Mouse (Mus musculus): Measurements from ENCODE around the gene Mphosph10.

Mphosph10 gene

DNA sequence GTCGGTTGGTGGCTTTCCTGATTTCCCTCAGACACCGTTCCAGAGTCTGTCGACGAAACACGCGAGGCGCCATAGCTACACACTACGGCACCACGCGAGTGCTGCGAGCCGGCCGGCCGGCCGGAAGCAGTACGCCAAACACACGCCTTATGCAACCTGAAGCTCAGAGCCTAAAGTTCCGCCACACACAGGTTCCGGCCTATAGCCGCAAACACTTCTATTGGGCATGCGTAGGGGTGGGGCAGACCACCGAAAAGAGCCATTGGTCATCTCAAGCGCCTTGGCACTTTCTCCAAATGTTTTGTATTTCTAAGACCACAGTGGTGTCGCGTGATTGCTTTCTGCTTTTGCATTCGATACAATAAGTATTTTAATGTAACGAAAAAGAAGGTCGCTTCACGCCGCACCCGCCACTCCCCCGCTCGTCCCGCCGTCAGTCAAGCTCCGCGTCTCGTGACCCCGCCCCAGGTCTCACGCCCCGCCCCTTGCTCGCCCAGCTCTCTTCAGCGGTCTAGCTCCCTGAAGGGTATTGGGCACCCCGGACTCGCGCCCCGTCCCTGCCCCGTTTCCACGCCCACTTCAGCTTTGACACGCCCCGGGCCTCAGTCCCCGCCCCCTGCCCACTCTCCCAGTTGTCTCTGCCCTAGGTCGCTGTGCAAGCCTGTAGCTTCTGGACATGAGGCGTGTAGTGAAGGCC lies at the start of gene Mphosph10, which contains the start of gene Mcee:
Gene Mphosph10, minus strand, starts transcription at position 147 of the 697 bp plus-strand sequence.
Gene Mcee, plus strand, starts transcription at position 486 of the 697 bp plus-strand sequence.
- peak; percentile 91 for DNase-seq (ENCODE audit: low read depth, low spot score)

DNA sequence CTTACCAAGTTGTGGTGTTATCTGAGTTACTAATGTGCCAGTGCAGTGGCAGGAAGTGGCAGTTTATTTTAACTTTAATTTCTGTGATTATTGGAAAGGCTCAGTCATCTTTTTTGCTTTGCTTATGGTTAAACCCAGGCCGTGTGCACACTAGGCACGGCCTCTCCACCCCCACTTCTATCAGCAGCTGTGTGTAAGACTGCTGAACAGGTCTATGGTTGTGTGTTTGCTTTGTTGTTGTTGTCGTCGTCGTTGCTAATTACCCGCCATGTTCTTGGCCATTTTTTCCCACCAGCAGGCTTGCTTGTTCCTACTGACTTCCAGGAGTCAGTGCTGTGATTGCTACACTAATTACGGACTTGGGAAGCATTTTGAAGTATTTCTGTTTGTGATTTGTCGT lies 48.5 kb upstream of the Mphosph10 start:
- no peak for DNase-seq (ENCODE audit: low read depth, low spot score)

DNA sequence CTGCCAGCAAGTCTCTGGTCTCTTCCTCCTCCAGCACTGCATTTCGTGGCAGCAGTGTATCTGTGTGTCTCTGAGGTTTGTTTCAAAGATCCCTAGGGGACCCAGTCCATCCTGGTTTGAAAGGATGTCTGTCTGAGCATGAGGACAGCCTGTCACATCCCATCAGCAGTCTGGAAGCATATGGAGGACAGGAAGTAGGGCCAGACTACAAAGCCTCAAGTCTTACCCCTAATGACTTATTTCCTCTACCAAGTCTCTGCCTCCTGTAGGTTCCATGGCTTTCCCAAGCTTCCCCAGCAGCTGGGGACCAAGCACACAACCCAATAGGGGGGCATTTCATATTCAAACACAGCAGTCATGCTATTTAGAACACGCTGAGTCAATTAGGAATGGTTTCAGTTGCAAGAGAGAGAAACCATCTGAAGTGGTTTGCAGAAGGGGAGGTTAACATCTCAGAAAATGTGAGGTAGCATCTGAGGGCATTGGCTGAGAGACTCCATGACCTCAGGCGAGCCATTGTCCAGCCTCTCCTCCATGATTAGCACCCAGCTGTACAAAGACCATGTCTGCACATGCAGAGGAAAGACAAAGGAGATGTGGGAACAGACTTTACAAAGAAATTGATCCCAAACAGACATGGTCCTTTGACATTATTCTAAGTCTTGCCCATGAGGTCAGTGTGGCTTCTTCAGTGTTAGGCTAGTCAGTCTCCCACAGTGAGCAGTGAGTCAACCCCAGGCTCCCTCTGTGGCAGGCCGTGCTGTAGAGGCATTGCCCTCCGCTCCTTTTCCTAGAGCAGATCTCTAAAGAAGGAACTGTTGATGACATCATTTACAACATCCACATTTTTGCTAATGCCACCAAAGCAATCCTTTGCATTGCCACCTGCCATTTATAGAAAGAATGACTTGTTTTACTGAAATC lies 47.8 kb upstream of the Mphosph10 start:
- no peak for DNase-seq (ENCODE audit: low read depth, low spot score)

DNA sequence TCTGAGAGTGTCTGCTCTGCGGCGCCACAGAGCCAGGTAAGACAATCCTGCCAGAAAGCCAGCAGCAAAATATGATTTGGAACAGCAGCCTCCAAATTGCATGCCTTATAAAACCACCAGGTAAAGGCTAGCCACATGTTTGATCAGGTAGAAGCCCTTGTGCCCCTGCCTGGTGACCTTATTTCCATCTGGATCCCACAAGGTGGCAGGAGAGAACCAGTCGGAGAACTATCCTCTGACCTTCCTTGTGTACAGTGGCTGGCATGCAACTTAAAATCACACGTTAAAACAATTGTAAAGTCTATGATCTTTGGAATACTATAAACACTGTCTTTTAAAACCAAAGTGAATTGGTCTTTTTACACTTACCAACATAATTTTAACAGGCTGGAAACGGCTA lies 32.8 kb upstream of the Mphosph10 start:
- no peak for DNase-seq (ENCODE audit: low read depth, low spot score)

DNA sequence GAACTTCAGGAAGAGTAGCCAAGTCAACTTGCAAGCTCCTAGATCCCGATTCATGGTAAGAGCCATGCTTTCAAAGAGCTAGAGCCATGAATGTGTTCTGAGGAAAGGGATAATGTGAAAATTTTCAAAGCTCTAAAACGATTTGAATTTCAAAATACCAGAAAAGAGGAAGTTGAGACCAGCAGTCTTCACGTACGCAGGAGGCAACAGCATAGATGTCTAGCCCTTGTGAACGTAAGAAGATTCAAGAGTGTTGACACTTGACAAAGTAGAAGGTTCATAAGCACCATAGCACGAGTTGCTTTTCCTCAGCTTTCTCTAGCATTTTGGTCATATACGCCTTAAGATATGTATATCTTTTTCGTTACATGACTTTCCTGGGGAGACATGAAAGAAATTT lies 11.9 kb upstream of the Mphosph10 start:
- DNase-seq (ENCODE audit: low read depth, low spot score), result no peak

DNA sequence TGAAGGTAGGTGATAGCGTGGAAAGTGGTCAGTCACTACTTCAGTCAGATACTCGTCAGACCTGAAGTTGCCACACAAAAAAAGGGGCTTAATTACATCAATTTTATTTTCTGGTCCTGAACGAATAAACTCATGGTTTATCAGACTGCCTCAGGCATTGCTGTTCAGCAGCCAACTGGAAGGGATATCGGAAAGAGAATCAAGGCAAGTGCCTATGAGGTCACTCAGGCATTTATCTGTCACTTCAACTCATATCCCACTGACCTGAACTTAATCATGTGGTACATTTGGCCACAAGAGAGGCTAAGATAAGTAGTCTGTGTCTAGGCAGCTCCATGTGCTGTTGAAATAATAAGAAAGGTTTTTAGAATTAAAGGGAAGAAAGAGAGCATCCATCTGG lies 10.4 kb upstream of the Mphosph10 start:
- no peak for DNase-seq (ENCODE audit: low read depth, low spot score)

DNA sequence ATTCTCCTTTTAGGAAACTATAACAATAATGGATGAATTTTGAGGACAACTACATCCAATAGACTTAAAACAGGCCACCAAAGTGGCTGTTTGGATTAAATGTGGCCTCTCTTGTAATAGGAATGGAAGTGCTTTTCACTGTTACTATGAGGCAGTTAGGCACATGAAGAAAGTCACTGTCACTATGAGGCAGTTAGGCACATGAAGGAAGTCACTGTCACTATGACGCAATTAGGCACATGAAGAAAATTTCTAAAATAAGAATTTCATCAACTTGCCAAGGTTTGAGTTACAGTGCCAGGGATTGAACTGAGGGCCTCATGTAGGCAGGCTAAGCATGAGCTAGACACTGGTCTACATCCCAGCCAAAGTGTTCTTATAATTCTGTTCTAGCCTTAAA lies 8.7 kb upstream of the Mphosph10 start:
- no peak for DNase-seq (ENCODE audit: low read depth, low spot score)

DNA sequence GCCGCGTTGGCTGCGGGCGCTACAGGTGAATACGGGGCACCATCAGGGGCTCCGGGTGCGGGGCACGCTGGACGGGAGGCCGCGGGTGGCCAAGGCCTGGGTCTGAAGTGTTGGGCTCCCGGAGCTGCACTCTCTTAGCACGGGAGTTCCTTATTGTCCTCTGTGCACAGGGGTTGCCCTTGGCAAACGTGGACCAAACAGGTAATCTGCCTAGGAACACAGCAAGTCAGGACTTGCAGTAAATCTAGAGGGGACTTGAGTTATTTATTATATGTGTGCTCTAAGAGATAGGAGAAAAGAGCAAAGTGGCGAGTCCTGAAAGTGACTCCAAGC lies 717 bp upstream of the Mphosph10 start:
- no peak for DNase-seq (ENCODE audit: low read depth, low spot score)

DNA sequence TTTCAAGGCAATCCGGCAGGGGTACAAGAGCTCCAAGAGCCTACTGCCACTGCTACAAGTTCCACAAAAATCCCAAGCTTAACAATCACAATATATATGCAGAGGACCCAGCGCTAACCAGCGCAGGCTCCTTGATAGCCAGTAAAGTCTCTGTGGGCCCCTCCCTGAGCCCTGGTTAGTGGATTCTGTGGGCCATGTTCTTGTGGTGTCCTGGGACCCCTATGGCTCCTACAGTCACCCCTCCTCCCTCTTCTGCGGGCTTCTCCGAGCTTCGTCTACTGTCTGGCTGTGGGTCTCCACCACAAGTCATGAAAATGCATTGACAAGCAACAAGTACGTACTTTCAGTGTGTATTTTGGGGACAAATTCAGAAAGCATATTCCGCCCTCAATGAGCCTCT lies 589 bp downstream of the Mphosph10 start:
- DNase-seq (ENCODE audit: low read depth, low spot score), result no peak

DNA sequence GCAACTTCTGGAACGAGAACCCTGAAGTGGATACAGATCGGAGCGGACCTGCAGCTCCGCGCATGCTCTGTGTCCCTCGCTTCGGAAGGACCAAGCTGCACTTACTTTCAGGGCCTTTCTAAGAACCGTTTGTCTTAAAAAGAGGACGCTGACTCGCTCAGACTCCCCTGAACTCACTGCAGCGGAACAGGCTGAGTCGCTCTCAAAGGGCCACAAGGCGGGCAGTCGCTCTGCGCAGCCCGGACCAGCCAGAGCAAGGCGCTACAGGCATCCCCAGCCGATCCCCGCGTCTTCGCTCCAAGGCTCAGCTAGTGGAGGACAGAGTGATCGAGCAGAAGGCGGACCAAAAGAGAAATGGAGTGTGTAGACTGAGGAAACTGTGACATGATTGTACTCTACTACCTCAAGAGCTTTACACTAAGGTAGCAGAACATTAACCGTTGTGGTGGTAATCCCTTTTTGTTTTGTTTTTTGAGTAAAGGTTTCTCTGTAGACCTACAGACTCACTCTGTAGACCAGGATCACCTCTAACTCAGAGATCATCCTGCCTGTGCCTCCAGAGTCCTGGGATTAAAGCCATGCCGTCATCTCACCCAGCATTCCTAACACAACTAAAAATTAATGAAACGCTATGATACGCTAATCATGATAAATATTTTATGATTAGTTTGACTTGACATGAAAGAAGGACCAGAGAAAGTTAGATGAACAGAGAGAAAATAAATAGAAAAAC lies 18.1 kb downstream of the Mphosph10 start, which contains the start of gene Fan1:
Gene Fan1, minus strand, starts transcription at position 266 of the 733 bp plus-strand sequence.
- DNase-seq (ENCODE audit: low read depth, low spot score), result peak; percentile 72

DNA sequence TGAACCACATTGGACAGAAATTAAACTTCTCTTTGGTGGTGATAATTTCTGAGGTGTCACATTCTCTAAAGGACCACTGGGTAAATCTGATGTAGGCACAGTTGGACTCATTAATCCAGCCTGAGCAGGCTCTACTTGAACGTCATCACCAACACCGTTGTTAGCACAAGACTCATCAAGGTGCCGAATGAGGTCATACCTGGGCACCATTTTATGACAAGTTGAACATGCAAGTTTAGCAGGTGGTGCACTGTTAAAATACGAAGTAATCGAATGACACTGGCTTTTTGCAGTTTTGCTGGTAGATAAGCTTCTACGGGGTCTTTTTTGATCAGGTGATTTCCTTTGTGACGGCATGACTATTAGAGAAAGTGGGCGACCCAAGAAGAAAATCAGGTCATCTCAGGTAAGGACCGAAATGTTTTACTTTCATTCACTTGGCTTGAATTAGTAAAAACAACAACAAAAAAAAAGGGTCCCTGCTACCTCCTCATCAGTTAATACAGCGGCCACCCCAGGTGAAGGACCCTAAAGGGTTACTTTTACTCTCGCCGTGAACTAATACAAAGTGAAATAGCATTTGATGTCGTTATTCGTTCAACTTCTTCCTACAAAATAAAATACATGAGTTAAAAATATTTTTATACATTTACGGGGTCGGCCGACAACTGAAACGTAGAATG lies 18.8 kb downstream of the Mphosph10 start:
- no peak for DNase-seq (ENCODE audit: low read depth, low spot score)

DNA sequence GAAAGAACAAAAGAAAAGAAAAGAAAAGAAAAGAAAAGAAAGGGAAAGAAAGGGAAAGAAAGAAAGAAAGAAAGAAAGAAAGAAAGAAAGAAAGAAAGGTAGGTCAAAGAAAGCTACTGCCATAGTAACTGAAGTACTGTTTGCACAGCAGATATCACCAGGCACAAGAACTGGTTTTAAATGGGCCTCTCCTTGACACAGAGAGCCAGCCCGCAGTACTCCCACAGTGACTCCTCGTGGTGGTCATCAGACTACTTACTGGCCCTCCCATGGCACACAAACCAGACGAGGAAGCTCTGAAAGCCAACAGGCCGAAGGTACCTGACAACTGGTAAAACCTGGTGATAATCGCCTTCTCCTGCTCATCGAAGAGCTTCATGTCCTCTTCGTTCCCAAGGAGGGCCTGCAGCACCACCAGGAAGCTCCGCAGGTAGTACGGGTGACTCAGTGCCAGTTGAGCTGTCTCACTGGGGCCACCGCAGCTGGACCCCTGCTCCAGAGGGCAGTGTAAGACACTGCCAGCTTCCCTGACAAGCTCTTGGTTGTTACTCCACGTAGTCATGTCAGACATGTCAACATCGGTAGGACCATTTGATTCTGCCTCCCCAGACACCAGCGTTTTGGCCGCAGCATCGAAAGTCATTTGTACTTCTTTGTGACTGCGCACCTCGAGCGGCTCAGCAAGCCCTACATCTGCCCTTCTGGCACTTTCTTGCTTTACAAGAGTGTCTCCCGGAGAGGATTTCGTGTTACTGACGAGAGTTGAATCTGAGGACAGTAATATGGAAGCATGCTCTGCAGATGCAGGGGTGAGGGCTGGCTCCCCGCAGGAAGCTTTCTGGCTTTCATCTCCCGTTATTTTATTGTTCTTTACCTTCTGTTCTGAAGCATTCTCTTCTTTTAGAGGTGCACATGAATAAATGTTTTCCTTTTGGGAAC lies 19.9 kb downstream of the Mphosph10 start:
- DNase-seq (ENCODE audit: low read depth, low spot score), result no peak

DNA sequence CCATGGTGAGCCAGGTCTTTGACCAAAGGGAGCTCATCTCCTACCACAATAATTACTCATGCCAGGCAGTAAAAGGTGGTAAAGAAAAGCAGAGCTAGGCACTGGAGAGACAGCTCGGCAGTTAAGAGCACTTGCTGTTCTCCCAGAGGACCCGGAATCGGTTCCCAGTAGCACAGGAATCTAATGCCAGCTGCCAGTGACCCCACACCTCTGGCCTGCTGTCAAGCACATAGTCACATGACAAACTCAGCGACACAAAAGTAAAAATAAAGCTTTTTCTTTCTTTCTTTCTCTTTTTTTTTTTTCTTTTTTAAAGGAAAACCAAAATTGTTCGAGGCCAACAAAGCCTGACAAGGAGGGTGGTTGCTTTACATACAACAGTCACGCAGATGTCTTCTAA lies 22.2 kb downstream of the Mphosph10 start:
- DNase-seq (ENCODE audit: low read depth, low spot score), result no peak

DNA sequence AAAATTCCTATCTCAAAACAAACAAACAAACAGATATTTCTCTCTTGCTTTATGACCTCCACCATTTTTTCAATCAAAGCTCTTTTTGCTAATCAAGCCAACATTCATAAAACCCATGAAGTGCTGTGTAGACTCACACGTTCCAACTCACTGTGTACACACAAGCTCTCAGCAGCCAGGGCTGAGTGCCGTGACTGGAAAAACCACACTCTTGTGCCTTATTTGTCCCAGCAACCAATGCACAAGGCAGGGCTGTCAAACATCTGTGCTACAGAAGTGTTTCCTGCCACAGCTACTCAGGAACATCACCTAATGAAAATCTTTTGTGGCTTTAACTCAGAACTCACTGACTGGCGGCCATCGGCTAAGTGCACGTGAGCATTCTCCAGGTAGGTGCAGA lies 26.2 kb downstream of the Mphosph10 start:
- DNase-seq (ENCODE audit: low read depth, low spot score), result no peak

DNA sequence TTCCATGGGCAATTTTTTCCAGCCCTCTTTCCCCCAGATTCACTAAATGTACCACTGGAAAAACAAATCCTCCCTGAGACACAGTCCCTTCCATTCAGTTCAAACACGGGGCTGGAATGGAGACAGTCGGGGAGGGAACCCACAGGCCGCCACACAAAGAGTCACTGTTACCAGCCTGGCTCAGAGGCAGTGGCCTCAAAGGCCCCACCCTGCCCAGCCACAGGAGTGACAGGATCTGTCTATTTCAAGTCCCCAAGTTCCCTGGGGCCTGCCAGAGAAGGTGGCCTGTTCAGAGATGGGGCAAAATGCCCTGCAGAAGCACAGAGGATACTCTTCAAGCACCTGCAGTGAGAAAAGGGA lies 31.5 kb downstream of the Mphosph10 start:
- DNase-seq (ENCODE audit: low read depth, low spot score), result no peak

DNA sequence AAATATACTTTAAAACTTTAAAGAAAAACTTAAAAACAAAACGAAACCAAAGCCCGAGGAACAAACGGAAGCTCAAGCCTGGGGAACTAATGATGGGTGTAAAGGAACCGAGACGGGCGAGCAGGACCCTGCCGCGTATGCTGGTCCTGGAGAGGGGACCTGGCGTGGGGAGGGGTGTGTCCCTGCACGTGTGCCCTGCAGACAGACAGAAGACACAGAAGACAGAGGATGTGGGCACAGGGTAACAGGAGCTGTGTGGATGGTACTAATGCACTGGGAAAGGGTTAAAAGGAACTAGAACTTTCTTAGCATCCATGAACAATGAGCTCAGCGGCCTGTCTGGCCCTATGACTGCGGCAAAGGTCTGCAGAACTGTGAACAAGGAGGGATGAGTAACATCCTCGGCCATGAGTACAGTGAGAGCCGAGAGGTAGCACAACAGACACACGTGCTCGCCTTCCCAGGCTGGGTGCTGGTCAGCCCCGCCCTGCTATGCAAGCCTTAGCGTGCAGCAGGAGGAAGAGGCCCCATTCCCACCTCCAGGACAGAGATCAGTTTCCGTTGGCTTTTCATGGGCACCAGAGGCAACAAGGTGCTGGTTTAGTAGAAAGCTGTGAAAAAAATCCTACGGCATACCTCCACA lies 32.0 kb downstream of the Mphosph10 start:
- no peak for DNase-seq (ENCODE audit: low read depth, low spot score)

DNA sequence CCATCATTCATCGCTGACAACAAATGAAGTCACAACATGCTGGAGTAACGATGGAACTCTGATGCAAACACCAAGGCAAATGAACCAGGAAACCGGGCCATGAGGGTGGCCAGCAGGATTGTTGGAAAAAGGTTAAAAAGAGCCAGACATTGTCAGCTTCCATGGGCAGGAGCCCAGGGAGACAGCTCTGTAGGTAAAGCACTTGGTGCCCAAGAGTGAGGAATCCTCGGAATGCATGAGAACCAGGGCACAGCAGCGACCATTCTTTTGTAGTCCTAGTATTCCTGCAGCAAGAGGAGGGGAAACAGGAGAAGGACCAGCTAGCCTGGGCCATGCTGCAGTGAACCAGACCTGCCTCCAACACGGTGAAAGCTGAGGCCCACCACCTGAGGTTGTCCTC lies 33.4 kb downstream of the Mphosph10 start:
- no peak for DNase-seq (ENCODE audit: low read depth, low spot score)

DNA sequence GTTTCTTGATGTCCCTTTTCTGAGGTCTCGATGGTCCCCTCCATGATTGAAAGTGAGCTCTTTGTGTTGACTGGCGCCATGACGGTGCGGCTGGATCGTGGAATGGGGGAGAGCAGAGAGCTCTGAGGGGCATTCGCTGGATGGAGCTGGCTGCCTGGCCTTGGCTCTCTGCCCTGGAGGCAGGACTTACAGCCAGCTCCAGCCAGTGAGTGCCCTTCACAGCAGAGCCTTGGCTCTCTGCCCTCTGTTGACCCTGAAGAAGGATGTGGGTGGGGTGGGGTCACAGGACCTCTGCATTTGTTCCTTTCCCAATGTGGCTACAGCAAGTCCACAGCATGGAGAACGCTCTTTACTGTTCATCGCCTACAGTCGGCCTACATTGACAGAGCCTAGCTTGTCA lies 34.7 kb downstream of the Mphosph10 start:
- no peak for DNase-seq (ENCODE audit: low read depth, low spot score)

DNA sequence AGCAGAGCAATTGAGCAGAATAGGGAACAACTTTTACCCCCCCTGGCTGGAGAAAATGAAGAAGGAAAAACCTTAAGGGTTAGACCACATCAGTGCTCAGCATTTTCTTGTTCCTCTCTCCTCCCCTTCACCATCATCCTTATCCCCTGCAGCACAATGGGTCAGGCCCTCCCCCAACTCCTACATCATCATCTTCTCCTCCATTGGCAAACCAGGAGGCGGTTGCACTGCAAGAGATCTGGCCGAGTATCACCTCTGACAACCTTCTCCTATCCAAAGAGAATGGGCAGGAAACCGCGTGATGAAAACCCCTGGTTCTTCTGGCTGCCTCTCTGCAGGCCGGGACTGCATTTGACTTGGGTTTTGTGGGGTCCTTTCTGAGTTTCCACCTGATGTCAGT lies 35.4 kb downstream of the Mphosph10 start:
- DNase-seq (ENCODE audit: low read depth, low spot score), result no peak

DNA sequence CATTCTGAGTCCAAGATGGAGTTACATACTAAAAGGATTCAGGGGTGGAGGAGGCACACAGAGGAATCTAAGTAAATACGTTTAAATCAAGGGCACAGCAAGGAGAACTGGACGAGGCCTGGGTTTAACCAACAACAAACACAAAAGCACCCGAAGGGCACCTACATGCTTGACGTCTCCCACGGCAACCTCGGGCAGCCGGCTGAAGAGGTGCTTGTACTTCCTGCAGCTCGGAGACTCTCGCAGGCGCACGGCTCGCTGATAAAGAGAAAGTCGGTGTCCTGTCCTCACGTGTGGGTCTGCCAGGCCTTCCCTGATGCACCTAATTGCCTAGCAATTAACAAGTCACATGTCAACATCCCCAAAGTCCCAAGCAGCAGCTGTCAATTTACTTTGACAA lies 37.9 kb downstream of the Mphosph10 start:
- no peak for DNase-seq (ENCODE audit: low read depth, low spot score)
